Mouse (Mus musculus) midbrain, embryonic 12.5 days (tissue): ENCODE measurements around the gene Ube2ql1. TPM values are rescaled to one million over a fixed set of nuclear protein-coding genes. Genes with fewer than 3 reads are reported as not detected.
A peak's percentile ranks its signal among the peaks of the same experiment; 100 is the strongest.

Source experiments
- ATAC-seq: fragments of 200-750 bp; cut with Nextera tagmentation; 2 replicates; pipeline ENCODE4 v1.8.0; 2017; ENCODE audit warnings: low read depth, moderate TSS enrichment, moderate library complexity; ENCODE audit not compliant: low FRiP score
- H3K27ac ChIP-seq: fragments of 300-500 bp; sonication (generic); replicated peaks from 2 replicates; pipeline ENCODE4 v1.5.1; 2016; ENCODE audit warnings: mild to moderate bottlenecking
- H3K27me3 ChIP-seq: fragments of 300-500 bp; sonication (generic); 2 replicates; pipeline ENCODE4 v1.6.1; 2016; ENCODE audit warnings: mild to moderate bottlenecking
- H3K36me3 ChIP-seq: fragments of 300-500 bp; sonication (generic); 2 replicates; pipeline ENCODE4 v1.6.1; 2016
- H3K4me1 ChIP-seq: fragments of 300-500 bp; sonication (generic); 2 replicates; pipeline ENCODE4 v1.6.1; 2016
- H3K4me2 ChIP-seq: fragments of 300-500 bp; sonication (generic); replicated peaks from 2 replicates; pipeline ENCODE4 v1.6.1; 2016; ENCODE audit warnings: mild to moderate bottlenecking, moderate library complexity
- H3K4me3 ChIP-seq: fragments of 300-500 bp; sonication (generic); 2 replicates; pipeline ENCODE4 v1.5.1; 2016; ENCODE audit warnings: mild to moderate bottlenecking
- H3K9ac ChIP-seq: fragments of 300-500 bp; sonication (generic); replicated peaks from 2 replicates; pipeline ENCODE4 v1.6.1; 2016; ENCODE audit warnings: mild to moderate bottlenecking, moderate library complexity
- H3K9me3 ChIP-seq: fragments of 300-500 bp; sonication (generic); 2 replicates; pipeline ENCODE4 v1.6.1; 2016; ENCODE audit warnings: mild to moderate bottlenecking
- WGBS: fragments of 180-500 bp; shearing (Covaris S2); methylation state at CpG from one replicate; pipeline ENCODE4 v1.1.7; 2016; 5-methylcytosine and 5-hydroxymethylcytosine counted together
- polyA plus RNA-seq: library from polyadenylated mRNA; unstranded; fragments of >200 nt; fragmentation: Nextera tagmentation; extraction: Ambion mirVana; gene quantifications from 2 replicates; pipeline ENCODE4 v1.2.1, GENCODE M21; 2016

The Ube2ql1 gene
- polyA plus RNA-seq, 1 experiment from 2014 or later = 9.6 TPM

- Histone ChIP-seq H3K27me3 (peaks cover 50% of the 10 kb centered on the region), H3K4me2 (peak overlapping the region; percentile 89), H3K4me3 (peak overlapping the region; percentile 75), H3K4me1 (peaks cover 16% of the 10 kb centered on the region), H3K27ac (peak overlapping the region; percentile 92), H3K9me3 (no peaks in the 10 kb centered on the region), H3K36me3 (no peaks in the 10 kb centered on the region), H3K9ac (peak overlapping the region; percentile 59)
- WGBS = 2% methylated on average over 29 of the region's 29 CpGs
- peak; percentile 42 for ATAC-seq
Observed at GRCm38 (mm10) chr13:69740331-69741285, 919 bp upstream of the Ube2ql1 start.

GRCm38 (mm10) chr13:69739091-69739758 lies 464 bp downstream of the Ube2ql1 start:
- peak overlapping the region; percentile 82 for H3K9ac ChIP-seq
- H3K27me3 ChIP-seq = peaks cover 56% of the 10 kb centered on the region
- H3K9me3 ChIP-seq = no peaks in the 10 kb centered on the region
- H3K4me2 ChIP-seq = peak overlapping the region; percentile 89
- peak; percentile 74 for ATAC-seq
- under 1% methylated on average over 72 of the region's 78 CpGs for WGBS
- peak overlapping the region; percentile 92 for H3K27ac ChIP-seq
- H3K4me3 ChIP-seq = peak overlapping the region; percentile 75
- H3K4me1 ChIP-seq = peaks cover 22% of the 10 kb centered on the region
- no peaks in the 10 kb centered on the region for H3K36me3 ChIP-seq

GRCm38 (mm10) chr13:69738461-69738971 lies 1.2 kb downstream of the Ube2ql1 start:
- ATAC-seq = peak; percentile 13; the same call in 1 of the 2 replicates
- no peaks in the 10 kb centered on the region for H3K9me3 ChIP-seq
- peak overlapping the region; percentile 52 for H3K27ac ChIP-seq
- H3K36me3 ChIP-seq = no peaks in the 10 kb centered on the region
- peaks cover 23% of the 10 kb centered on the region for H3K4me1 ChIP-seq
- peak overlapping the region; percentile 82 for H3K9ac ChIP-seq
- peak overlapping the region; percentile 89 for H3K4me2 ChIP-seq
- H3K4me3 ChIP-seq = peak overlapping the region; percentile 75
- H3K27me3 ChIP-seq = peaks cover 56% of the 10 kb centered on the region
- WGBS = 2% methylated on average over 40 of the region's 40 CpGs

GRCm38 (mm10) chr13:69737444-69738185 lies 2.1 kb downstream of the Ube2ql1 start:
- no peaks in the 10 kb centered on the region for H3K9me3 ChIP-seq
- no peaks in the 10 kb centered on the region for H3K36me3 ChIP-seq
- ATAC-seq = no peak
- no peak overlapping the region for H3K27ac ChIP-seq
- H3K27me3 ChIP-seq = peaks cover 56% of the 10 kb centered on the region
- H3K4me3 ChIP-seq = peak overlapping the region; percentile 75
- H3K4me2 ChIP-seq = peak overlapping the region; percentile 89
- peak overlapping the region; percentile 82 for H3K9ac ChIP-seq
- H3K4me1 ChIP-seq = peaks cover 23% of the 10 kb centered on the region
- 19% methylated on average over 17 of the region's 19 CpGs for WGBS

GRCm38 (mm10) chr13:69732636-69733035 lies 7.1 kb downstream of the Ube2ql1 start:
- WGBS = 93% methylated on average over 6 of the region's 6 CpGs
- peaks cover 14% of the 10 kb centered on the region; the same call in 1 of the 2 replicates for H3K4me1 ChIP-seq
- H3K36me3 ChIP-seq = 0 out of 2 replicates have a peak, but pooled peaks cover under 1% of the 10 kb centered on the region
- ATAC-seq = no peak
- H3K27ac ChIP-seq = no peak overlapping the region
- no peak overlapping the region for H3K4me3 ChIP-seq
- H3K4me2 ChIP-seq = no peak overlapping the region
- no peak overlapping the region for H3K9ac ChIP-seq
- peaks cover 26% of the 10 kb centered on the region for H3K27me3 ChIP-seq
- H3K9me3 ChIP-seq = no peaks in the 10 kb centered on the region

GRCm38 (mm10) chr13:69725376-69725775 lies 14.3 kb downstream of the Ube2ql1 start:
- no peak overlapping the region for H3K27ac ChIP-seq
- H3K4me1 ChIP-seq = peaks cover 5% of the 10 kb centered on the region; the same call in 1 of the 2 replicates

GRCm38 (mm10) chr13:69721141-69721540 lies 18.5 kb downstream of the Ube2ql1 start:
- H3K9me3 ChIP-seq = no peaks in the 10 kb centered on the region
- ATAC-seq = no peak
- no peak overlapping the region for H3K4me3 ChIP-seq

More at GRCm38 (mm10) chr13:69725376-69725775, 14.3 kb downstream of the Ube2ql1 start:
- no peaks in the 10 kb centered on the region for H3K9me3 ChIP-seq
- H3K27me3 ChIP-seq = no peaks in the 10 kb centered on the region
- H3K36me3 ChIP-seq = peaks cover 10% of the 10 kb centered on the region; the same call in 1 of the 2 replicates
- no peak overlapping the region for H3K4me2 ChIP-seq
- no peak overlapping the region for H3K4me3 ChIP-seq
- no peak for ATAC-seq
- WGBS = 94% methylated on average over 3 of the region's 3 CpGs
- H3K9ac ChIP-seq = no peak overlapping the region

GRCm38 (mm10) chr13:69717860-69718598 lies 21.7 kb downstream of the Ube2ql1 start:
- ATAC-seq = 0 out of 2 replicates have a peak, but pooled peaks have one; percentile 12
- no peaks in the 10 kb centered on the region for H3K36me3 ChIP-seq
- 17% methylated on average over 11 of the region's 11 CpGs for WGBS
- no peaks in the 10 kb centered on the region for H3K9me3 ChIP-seq
- H3K4me1 ChIP-seq = peaks cover 16% of the 10 kb centered on the region
- no peak overlapping the region for H3K27ac ChIP-seq
- no peak overlapping the region for H3K4me3 ChIP-seq
- no peaks in the 10 kb centered on the region for H3K27me3 ChIP-seq
- no peak overlapping the region for H3K4me2 ChIP-seq
- H3K9ac ChIP-seq = no peak overlapping the region

More at GRCm38 (mm10) chr13:69721141-69721540, 18.5 kb downstream of the Ube2ql1 start:
- Histone ChIP-seq H3K4me1 (peaks cover 16% of the 10 kb centered on the region), H3K36me3 (no peaks in the 10 kb centered on the region), H3K27me3 (no peaks in the 10 kb centered on the region), H3K27ac (no peak overlapping the region), H3K9ac (no peak overlapping the region), H3K4me2 (no peak overlapping the region)
- WGBS = 18% methylated on average over 6 of the region's 6 CpGs

- ATAC-seq = no peak
- Histone ChIP-seq H3K9ac (no peak overlapping the region), H3K9me3 (no peaks in the 10 kb centered on the region), H3K27ac (no peak overlapping the region), H3K4me1 (no peaks in the 10 kb centered on the region), H3K36me3 (no peaks in the 10 kb centered on the region), H3K4me3 (no peak overlapping the region), H3K27me3 (no peaks in the 10 kb centered on the region), H3K4me2 (no peak overlapping the region)
- 94% methylated on average over 7 of the region's 7 CpGs for WGBS
Observed at GRCm38 (mm10) chr13:69708236-69708635, 31.5 kb downstream of the Ube2ql1 start.

- 92% methylated on average over 12 of the region's 12 CpGs for WGBS
- 0 out of 2 replicates have a peak overlapping the region, but pooled peaks have one; percentile 11 for H3K9ac ChIP-seq
- no peaks in the 10 kb centered on the region for H3K36me3 ChIP-seq
- H3K27ac ChIP-seq = no peak overlapping the region
- no peak for ATAC-seq
- no peak overlapping the region for H3K4me3 ChIP-seq
- no peak overlapping the region for H3K4me2 ChIP-seq
- no peaks in the 10 kb centered on the region for H3K4me1 ChIP-seq
- no peaks in the 10 kb centered on the region for H3K27me3 ChIP-seq
- H3K9me3 ChIP-seq = no peaks in the 10 kb centered on the region
Observed at GRCm38 (mm10) chr13:69707496-69707895, 32.2 kb downstream of the Ube2ql1 start.

- Histone ChIP-seq H3K9ac (no peak overlapping the region), H3K27ac (no peak overlapping the region), H3K4me3 (no peak overlapping the region), H3K27me3 (no peaks in the 10 kb centered on the region), H3K9me3 (no peaks in the 10 kb centered on the region), H3K4me1 (no peaks in the 10 kb centered on the region), H3K4me2 (no peak overlapping the region), H3K36me3 (no peaks in the 10 kb centered on the region)
- no peak for ATAC-seq
- WGBS = 64% methylated on average over 2 of the region's 2 CpGs
Observed at GRCm38 (mm10) chr13:69706919-69707318, 32.8 kb downstream of the Ube2ql1 start.
